8 mouse cellular contexts compared by ENCODE assay signal in genomic region chr4:136249780-136250179, GRCm38 (mm10). TPM values are rescaled to one million over a fixed set of nuclear protein-coding genes. Genes with fewer than 3 reads are reported as not detected.
DNase-seq lines count a peak whose midpoint lies in the region; ATAC-seq and TF ChIP-seq lines count a peak whose summit lies in the region.

No protein-coding gene starts in this region.

- peak; percentile 7; the same call in 1 of the 2 replicates for TF ChIP-seq CTCF in intestine, postnatal 0 days (IDR thresholded peaks at IDR 0.05; ENCODE audit: low read depth)

- peaks cover 6% of the 10 kb centered on the region; the same call in 1 of the 2 replicates for H3K27me3 ChIP-seq in intestine, postnatal 0 days (replicated peaks; ENCODE audit: control insufficient read depth, insufficient read depth, low read length)
- H3K27me3 ChIP-seq in hindbrain, embryonic 10.5 days (ENCODE audit: insufficient read depth, poor library complexity, severe bottlenecking) = peaks cover 80% of the 10 kb centered on the region

- peaks cover 10% of the 10 kb centered on the region; the same call in 1 of the 2 replicates for H3K4me1 ChIP-seq in intestine, postnatal 0 days (replicated peaks; ENCODE audit: control insufficient read depth, insufficient read depth, low read length)
- H3K4me1 ChIP-seq in hindbrain, embryonic 10.5 days (replicated peaks) = peaks cover 42% of the 10 kb centered on the region

- peak; percentile 40 for DNase-seq in adrenal gland, postnatal 14 days
- DNase-seq in adrenal gland, adult 8-10 months = no peak
- DNase-seq in fibroblast of lung, adult 2 months (ENCODE audit: low read depth) = peak; percentile 87
- peak; percentile 87 for DNase-seq in lung, postnatal 25 days (ENCODE audit: low spot score)
- DNase-seq in retina, postnatal 1 day = no peak
- no peak for DNase-seq in right cerebral cortex, postnatal 10 days (ENCODE audit: low spot score in 2 of 2)
- no peak for DNase-seq in hindbrain, embryonic 10.5 days (ENCODE audit: low spot score)

- peak overlapping the region; percentile 50; the same call in 1 of the 2 replicates for H3K4me3 ChIP-seq in intestine, postnatal 0 days (ENCODE audit: low read depth, low read length)
- H3K4me3 ChIP-seq in hindbrain, embryonic 10.5 days = no peak overlapping the region

- no peak overlapping the region for H3K9ac ChIP-seq in intestine, postnatal 0 days (ENCODE audit: low read depth, low read length)

- WGBS in intestine, postnatal 0 days = 12% methylated on average over 9 of the region's 9 CpGs
- 44% methylated on average over 9 of the region's 9 CpGs for WGBS in hindbrain, embryonic 10.5 days

- H3K9me3 ChIP-seq in intestine, postnatal 0 days (ENCODE audit: control insufficient read depth) = no peaks in the 10 kb centered on the region
- no peaks in the 10 kb centered on the region for H3K9me3 ChIP-seq in hindbrain, embryonic 10.5 days

- peak; percentile 70 for ATAC-seq in intestine, postnatal 0 days

- peak overlapping the region; percentile 54 for H3K27ac ChIP-seq in intestine, postnatal 0 days (ENCODE audit: low read depth, low read length)
- H3K27ac ChIP-seq in hindbrain, embryonic 10.5 days = no peak overlapping the region

- H3K4me2 ChIP-seq in intestine, postnatal 0 days (replicated peaks; ENCODE audit: low read depth) = peak overlapping the region; percentile 99

- no peaks in the 10 kb centered on the region for H3K36me3 ChIP-seq in intestine, postnatal 0 days (ENCODE audit: control insufficient read depth, insufficient read depth)
- no peaks in the 10 kb centered on the region for H3K36me3 ChIP-seq in hindbrain, embryonic 10.5 days

RNA-seq across cellular contexts. Expression of gene Tcea3, which starts 2.3 kb away (rescaled TPM):
- total RNA-seq in adrenal gland, postnatal 14 days (2021) = 3.3 and 6.3 TPM in 2 replicates
- total RNA-seq in adrenal gland, adult 8-10 months (2022) = 1 to 10 TPM; 1.7 to 2.2 (median 1.9) TPM
- polyA plus RNA-seq in intestine, postnatal 0 days (2015; fragmentation: Nextera tagmentation; extraction: Ambion mirVana) = 23.6 and 25.0 TPM in 2 replicates
- 1.3 and 2.2 TPM in 2 replicates for polyA plus RNA-seq in hindbrain, embryonic 10.5 days (2016; fragmentation: Nextera tagmentation; extraction: Ambion mirVana)

RNA-seq across cellular contexts. Expression of gene Zfp46, which starts 34.7 kb away (rescaled TPM):
- 27.1 and 28.8 TPM in 2 replicates for total RNA-seq in adrenal gland, postnatal 14 days (2021)
- 10 to 100 TPM; 16.2 to 20.8 (median 18.1) TPM for total RNA-seq in adrenal gland, adult 8-10 months (2022)
- polyA plus RNA-seq in intestine, postnatal 0 days (2015; fragmentation: Nextera tagmentation; extraction: Ambion mirVana) = 6.7 and 7.5 TPM in 2 replicates
- 24.6 and 29.0 TPM in 2 replicates for polyA plus RNA-seq in hindbrain, embryonic 10.5 days (2016; fragmentation: Nextera tagmentation; extraction: Ambion mirVana)

RNA-seq across cellular contexts. Expression of gene Asap3, which starts 43.6 kb away (rescaled TPM):
- 3.4 and 3.8 TPM in 2 replicates for total RNA-seq in adrenal gland, postnatal 14 days (2021)
- 1 to 10 TPM; 2.5 to 4.9 (median 3.6) TPM for total RNA-seq in adrenal gland, adult 8-10 months (2022)
- polyA plus RNA-seq in intestine, postnatal 0 days (2015; fragmentation: Nextera tagmentation; extraction: Ambion mirVana) = 0.95 and 1.1 TPM in 2 replicates
- 5.2 and 6.5 TPM in 2 replicates for polyA plus RNA-seq in hindbrain, embryonic 10.5 days (2016; fragmentation: Nextera tagmentation; extraction: Ambion mirVana)

Comparison
In these comparisons a context has a peak if more than half of its experiments do, and no peak if none do; other contexts are left out.
1. DNase-seq: peak in adrenal gland, postnatal 14 days (single experiment), fibroblast of lung, adult 2 months (single experiment) and lung, postnatal 25 days (single experiment); none in adrenal gland, adult 8-10 months (single experiment), retina, postnatal 1 day (single experiment), right cerebral cortex, postnatal 10 days (0 of 2) and hindbrain, embryonic 10.5 days (single experiment).